Mouse (Mus musculus) olfactory bulb, adult 2 months (tissue): ENCODE measurements around the gene Klk1.

Experiments used
- CTCF ChIP-seq: fragments of 200-500 bp; IDR thresholded peaks from 2 replicates; pipeline ENCODE4 v1.5.1; 2012; ENCODE audit warnings: low read depth, mild to moderate bottlenecking, low read length, moderate library complexity; ENCODE audit not compliant: insufficient read depth
- POLR2A ChIP-seq: fragments of 200-500 bp; IDR thresholded peaks from 2 replicates; pipeline ENCODE4 v1.6.1; 2012; ENCODE audit warnings: mild to moderate bottlenecking, low read depth, low read length, moderate library complexity; ENCODE audit not compliant: insufficient read depth

DNA sequence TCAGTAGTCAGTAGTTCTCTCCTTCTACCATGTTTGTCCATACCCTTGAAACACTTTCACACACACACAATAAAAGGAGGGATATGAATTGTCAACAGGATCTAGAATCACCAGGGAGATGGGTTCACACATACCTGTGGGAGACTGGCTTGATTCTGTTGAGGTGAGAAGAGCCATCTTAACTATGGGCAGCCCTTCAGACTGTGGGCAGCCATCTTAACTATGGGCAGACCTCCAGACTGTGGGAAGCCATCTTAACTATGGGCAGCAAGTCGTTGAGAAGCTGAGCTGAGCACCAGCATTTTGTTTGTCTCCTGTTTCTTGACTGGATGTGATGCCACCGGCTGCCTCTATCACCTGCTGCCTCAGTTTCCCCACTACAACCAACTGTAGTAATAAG lies 46.1 kb downstream of the Klk1 start:
- TF ChIP-seq CTCF (no peak), POLR2A (no peak)
